Comparison of ENCODE assay signal across 12 mouse cellular contexts in genomic region chr7:67670965-67671364, GRCm38 (mm10). TPM values are rescaled to one million over a fixed set of nuclear protein-coding genes. Genes with fewer than 3 reads are reported as not detected.
DNase-seq lines count a peak whose midpoint lies in the region; ATAC-seq and TF ChIP-seq lines count a peak whose summit lies in the region.
"Had no signal": no experiment of that assay in that cellular context is flagged by ENCODE, and none has a peak within 500 bp of the region (broad histone marks: within the 10 kb centered on the region; RNA-seq: fewer than 3 reads in every experiment).

No protein-coding gene starts in this region.

- TF ChIP-seq CTCF in kidney, postnatal 0 days (IDR thresholded peaks at IDR 0.05; ENCODE audit: low read depth), result peak; percentile 42
- TF ChIP-seq CTCF in testis, adult 2 months (IDR thresholded peaks at IDR 0.05; ENCODE audit: control insufficient read depth, insufficient read depth, insufficient replicate concordance, low read depth, low read length), result peak; percentile 45; the same call in 1 of the 2 replicates
- TF ChIP-seq CTCF in stomach, postnatal 0 days (IDR thresholded peaks at IDR 0.05; ENCODE audit: low read depth), result peak; percentile 47

- no peak for ATAC-seq in kidney, postnatal 0 days (replicated peaks; ENCODE audit: low FRiP score, low read depth)
- no peak for ATAC-seq in stomach, postnatal 0 days (ENCODE audit: low FRiP score, low TSS enrichment)

- H3K27me3 ChIP-seq in kidney, postnatal 0 days (ENCODE audit: insufficient read depth, low read length), result no peaks in the 10 kb centered on the region
- H3K27me3 ChIP-seq in testis, adult 2 months (ENCODE audit: control insufficient read depth, insufficient read depth, low read length), result no peaks in the 10 kb centered on the region
- H3K27me3 ChIP-seq in stomach, postnatal 0 days (ENCODE audit: control insufficient read depth, insufficient read depth, low read length), result no peaks in the 10 kb centered on the region

- no peak for TF ChIP-seq EP300 in stomach, postnatal 0 days (optimal IDR thresholded peaks at IDR 0.05)

- H3K27ac ChIP-seq in kidney, postnatal 0 days, result no peak overlapping the region
- no peak overlapping the region for H3K27ac ChIP-seq in testis, adult 2 months (ENCODE audit: control insufficient read depth, insufficient read depth, low read depth, low read length)
- no peak overlapping the region for H3K27ac ChIP-seq in stomach, postnatal 0 days (replicated peaks)
- H3K27ac ChIP-seq: embryonic facial prominence, embryonic 10.5 days had no signal

- H3K36me3 ChIP-seq in kidney, postnatal 0 days (ENCODE audit: insufficient read depth, low read length), result peaks cover 20% of the 10 kb centered on the region
- H3K36me3 ChIP-seq in testis, adult 2 months (ENCODE audit: control insufficient read depth, insufficient read depth, low read length), result no peaks in the 10 kb centered on the region
- peaks cover 11% of the 10 kb centered on the region for H3K36me3 ChIP-seq in stomach, postnatal 0 days (ENCODE audit: control insufficient read depth, insufficient read depth, low read length)

- DNase-seq in kidney, postnatal 0 days (ENCODE audit: low spot score), result no peak
- no peak for DNase-seq in kidney, postnatal 4 days
- DNase-seq in testis, postnatal 14 days (ENCODE audit: low spot score), result no peak
- DNase-seq in R1 (ENCODE audit: low read depth, low spot score), result peak; percentile 62
- no peak for DNase-seq in stomach, postnatal 0 days (ENCODE audit: low spot score)
- DNase-seq in frontal cortex, adult 2 months (ENCODE audit: extremely low spot score in 1 of 2, low spot score in 1 of 2), result no peak
- DNase-seq: cerebellum, postnatal 14 days; heart, postnatal 14 days; thymus, postnatal 36 days had no signal

- no peaks in the 10 kb centered on the region for H3K4me1 ChIP-seq in kidney, postnatal 0 days (replicated peaks; ENCODE audit: insufficient read depth, low read length)
- H3K4me1 ChIP-seq in testis, adult 2 months (ENCODE audit: control insufficient read depth, insufficient read depth, low read length), result no peaks in the 10 kb centered on the region
- H3K4me1 ChIP-seq in stomach, postnatal 0 days (replicated peaks; ENCODE audit: control insufficient read depth, insufficient read depth), result 0 out of 2 replicates have a peak, but pooled peaks cover 2% of the 10 kb centered on the region

- no peak overlapping the region for H3K9ac ChIP-seq in kidney, postnatal 0 days (ENCODE audit: low read depth, low read length)
- H3K9ac ChIP-seq in stomach, postnatal 0 days (ENCODE audit: low read length), result no peak overlapping the region

- H3K9me3 ChIP-seq in kidney, postnatal 0 days (replicated peaks; ENCODE audit: low read length), result no peaks in the 10 kb centered on the region
- H3K9me3 ChIP-seq in stomach, postnatal 0 days (ENCODE audit: control insufficient read depth, low read length), result no peaks in the 10 kb centered on the region

- H3K4me3 ChIP-seq in kidney, postnatal 0 days (replicated peaks; ENCODE audit: low read depth, low read length), result no peak overlapping the region
- H3K4me3 ChIP-seq in testis, adult 2 months (ENCODE audit: control insufficient read depth, low read depth, low read length), result no peak overlapping the region
- no peak overlapping the region for H3K4me3 ChIP-seq in stomach, postnatal 0 days (ENCODE audit: low read depth, low read length)
- H3K4me3 ChIP-seq: embryonic facial prominence, embryonic 10.5 days had no signal

- TF ChIP-seq POLR2A in testis, adult 2 months (IDR thresholded peaks at IDR 0.05; ENCODE audit: control insufficient read depth, low read depth, low read length), result no peak

- 90% methylated on average over 1 of the region's 1 CpGs for WGBS in kidney, postnatal 0 days
- WGBS in stomach, postnatal 0 days, result 85% methylated on average over 1 of the region's 1 CpGs

- no peak overlapping the region for H3K4me2 ChIP-seq in kidney, postnatal 0 days (ENCODE audit: low read length)
- H3K4me2 ChIP-seq in stomach, postnatal 0 days (replicated peaks; ENCODE audit: low read depth), result no peak overlapping the region
- H3K4me2 ChIP-seq: midbrain, embryonic 11.5 days had no signal

RNA-seq across cellular contexts. Expression of gene Ttc23, which starts 23.8 kb away (rescaled TPM):
- polyA plus RNA-seq in kidney, postnatal 0 days (2015; fragmentation: Nextera tagmentation; extraction: Ambion mirVana), result 25.5 and 25.6 TPM in 2 replicates
- 43.7 and 49.8 TPM in 2 replicates for polyA plus RNA-seq in testis, adult 2 months (2012; rRNA removed)
- 12.6 and 13.6 TPM in 2 replicates for polyA plus RNA-seq in stomach, postnatal 0 days (2015; fragmentation: Nextera tagmentation; extraction: Ambion mirVana)
- 5.5 and 6.6 TPM in 2 replicates for polyA plus RNA-seq in frontal cortex, adult 2 months (2012; rRNA removed)

RNA-seq across cellular contexts. Expression of gene Lrrc28, which starts 25.9 kb away (rescaled TPM):
- 19.6 and 20.9 TPM in 2 replicates for polyA plus RNA-seq in kidney, postnatal 0 days (2015; fragmentation: Nextera tagmentation; extraction: Ambion mirVana)
- polyA plus RNA-seq in testis, adult 2 months (2012; rRNA removed), result 565 and 587 TPM in 2 replicates
- polyA plus RNA-seq in stomach, postnatal 0 days (2015; fragmentation: Nextera tagmentation; extraction: Ambion mirVana), result 66.0 and 66.5 TPM in 2 replicates
- polyA plus RNA-seq in frontal cortex, adult 2 months (2012; rRNA removed), result 32.6 and 37.4 TPM in 2 replicates
